Mouse (Mus musculus) lung, embryonic 15.5 days (tissue): ENCODE data around the gene Togaram2. TPM values are rescaled to one million over a fixed set of nuclear protein-coding genes. Genes with fewer than 3 reads are reported as not detected.

Experiments used
- ATAC-seq: fragments of 200-750 bp; cut with Nextera tagmentation; 2 replicates; pipeline ENCODE4 v1.8.0; 2017; ENCODE audit warnings: moderate number of reproducible peaks, borderline replicate concordance; ENCODE audit not compliant: low FRiP score, low TSS enrichment; ENCODE audit errors: extremely low read depth
- H3K27ac ChIP-seq: fragments of 300-500 bp; sonication (generic); 2 replicates; pipeline ENCODE4 v1.5.1; 2015; ENCODE audit warnings: moderate library complexity, mild to moderate bottlenecking, inconsistent platforms
- H3K27me3 ChIP-seq: fragments of 300-500 bp; sonication (generic); 2 replicates; pipeline ENCODE4 v1.6.1; 2015; ENCODE audit warnings: inconsistent platforms
- H3K36me3 ChIP-seq: fragments of 300-500 bp; sonication (generic); 2 replicates; pipeline ENCODE4 v1.6.1; 2015; ENCODE audit warnings: inconsistent platforms
- H3K4me1 ChIP-seq: fragments of 300-500 bp; sonication (generic); 2 replicates; pipeline ENCODE4 v1.6.1; 2015; ENCODE audit warnings: inconsistent platforms
- H3K4me2 ChIP-seq: fragments of 300-500 bp; sonication (generic); 2 replicates; pipeline ENCODE4 v1.6.1; 2015; ENCODE audit warnings: inconsistent platforms, mild to moderate bottlenecking, moderate library complexity
- H3K4me3 ChIP-seq: fragments of 300-500 bp; sonication (generic); 2 replicates; pipeline ENCODE4 v1.5.1; 2015; ENCODE audit warnings: mild to moderate bottlenecking, inconsistent platforms
- H3K9ac ChIP-seq: fragments of 300-500 bp; sonication (generic); 2 replicates; pipeline ENCODE4 v1.6.1; 2015; ENCODE audit warnings: inconsistent platforms
- H3K9me3 ChIP-seq: fragments of 300-500 bp; sonication (generic); 2 replicates; pipeline ENCODE4 v1.6.1; 2016; ENCODE audit warnings: inconsistent platforms
- WGBS: fragments of 180-500 bp; shearing (Covaris S2); methylation state at CpG from one replicate; pipeline ENCODE4 v1.1.7; 2015; 5-methylcytosine and 5-hydroxymethylcytosine counted together
- polyA plus RNA-seq: library from polyadenylated mRNA; unstranded; fragments of >200 nt; fragmentation: Nextera tagmentation; extraction: Ambion mirVana; gene quantifications from 2 replicates; pipeline ENCODE4 v1.2.1, GENCODE M21; 2015

Gene Togaram2
- polyA plus RNA-seq, 1 experiment from 2014 or later: 1.6 TPM

- 83% methylated on average over 6 of the region's 6 CpGs for WGBS
- H3K27me3 ChIP-seq: no peaks in the 10 kb centered on the region
- H3K4me2 ChIP-seq: no peak overlapping the region
- H3K9ac ChIP-seq: no peak overlapping the region
- H3K4me3 ChIP-seq: no peak overlapping the region
- no peaks in the 10 kb centered on the region for H3K9me3 ChIP-seq
- H3K4me1 ChIP-seq: peaks cover 6% of the 10 kb centered on the region; the same call in 1 of the 2 replicates
- no peaks in the 10 kb centered on the region for H3K36me3 ChIP-seq
- no peak overlapping the region for H3K27ac ChIP-seq
- no peak for ATAC-seq
These were observed 10.2 kb downstream of the Togaram2 start for GRCm38 (mm10) chr17:71683281-71683680.

GRCm38 (mm10) chr17:71684103-71684608 lies 11.1 kb downstream of the Togaram2 start:
- Histone ChIP-seq H3K9ac (no peak overlapping the region), H3K4me2 (no peak overlapping the region), H3K36me3 (no peaks in the 10 kb centered on the region), H3K4me3 (no peak overlapping the region), H3K27me3 (no peaks in the 10 kb centered on the region), H3K9me3 (no peaks in the 10 kb centered on the region), H3K27ac (peak overlapping the region; percentile 26; the same call in 1 of the 2 replicates), H3K4me1 (peaks cover 6% of the 10 kb centered on the region; the same call in 1 of the 2 replicates)
- ATAC-seq: peak; percentile 41; the same call in 1 of the 2 replicates
- WGBS: 35% methylated on average over 5 of the region's 5 CpGs

GRCm38 (mm10) chr17:71687436-71687835 lies 14.4 kb downstream of the Togaram2 start:
- ATAC-seq: no peak
- H3K27me3 ChIP-seq: no peaks in the 10 kb centered on the region
- H3K4me1 ChIP-seq: peaks cover 26% of the 10 kb centered on the region
- H3K36me3 ChIP-seq: no peaks in the 10 kb centered on the region
- H3K4me2 ChIP-seq: no peak overlapping the region
- no peak overlapping the region for H3K9ac ChIP-seq
- WGBS: 67% methylated on average over 9 of the region's 9 CpGs
- no peak overlapping the region for H3K4me3 ChIP-seq
- H3K9me3 ChIP-seq: no peaks in the 10 kb centered on the region
- H3K27ac ChIP-seq: no peak overlapping the region

GRCm38 (mm10) chr17:71689903-71690302 lies 16.8 kb downstream of the Togaram2 start:
- no peak overlapping the region for H3K9ac ChIP-seq
- 36% methylated on average over 5 of the region's 5 CpGs for WGBS
- H3K9me3 ChIP-seq: no peaks in the 10 kb centered on the region
- no peaks in the 10 kb centered on the region for H3K27me3 ChIP-seq
- no peaks in the 10 kb centered on the region for H3K36me3 ChIP-seq
- no peak overlapping the region for H3K4me3 ChIP-seq
- H3K4me1 ChIP-seq: peaks cover 21% of the 10 kb centered on the region
- H3K27ac ChIP-seq: 0 out of 2 replicates have a peak overlapping the region, but pooled peaks have one; percentile 26
- no peak overlapping the region for H3K4me2 ChIP-seq
- ATAC-seq: peak; percentile 79

GRCm38 (mm10) chr17:71691361-71691875 lies 18.4 kb downstream of the Togaram2 start:
- peaks cover 21% of the 10 kb centered on the region for H3K4me1 ChIP-seq

GRCm38 (mm10) chr17:71693313-71693712 lies 20.3 kb downstream of the Togaram2 start:
- no peaks in the 10 kb centered on the region for H3K36me3 ChIP-seq
- H3K4me3 ChIP-seq: no peak overlapping the region
- no peak overlapping the region for H3K4me2 ChIP-seq
- H3K27ac ChIP-seq: no peak overlapping the region
- H3K9me3 ChIP-seq: no peaks in the 10 kb centered on the region
- no peak for ATAC-seq
- 40% methylated on average over 5 of the region's 5 CpGs for WGBS
- H3K4me1 ChIP-seq: peaks cover 27% of the 10 kb centered on the region
- H3K9ac ChIP-seq: no peak overlapping the region
- H3K27me3 ChIP-seq: no peaks in the 10 kb centered on the region

More at GRCm38 (mm10) chr17:71691361-71691875, 18.4 kb downstream of the Togaram2 start:
- WGBS: 51% methylated on average over 11 of the region's 11 CpGs
- H3K9me3 ChIP-seq: no peaks in the 10 kb centered on the region
- H3K9ac ChIP-seq: no peak overlapping the region
- H3K36me3 ChIP-seq: no peaks in the 10 kb centered on the region
- peak; percentile 4; the same call in 1 of the 2 replicates for ATAC-seq
- no peak overlapping the region for H3K27ac ChIP-seq
- no peak overlapping the region for H3K4me3 ChIP-seq
- H3K4me2 ChIP-seq: no peak overlapping the region
- H3K27me3 ChIP-seq: no peaks in the 10 kb centered on the region

GRCm38 (mm10) chr17:71693780-71694179 lies 20.7 kb downstream of the Togaram2 start:
- no peak overlapping the region for H3K9ac ChIP-seq
- H3K27me3 ChIP-seq: no peaks in the 10 kb centered on the region
- no peak overlapping the region for H3K4me2 ChIP-seq
- no peak overlapping the region for H3K4me3 ChIP-seq
- ATAC-seq: no peak
- H3K27ac ChIP-seq: no peak overlapping the region
- 61% methylated on average over 8 of the region's 8 CpGs for WGBS
- H3K9me3 ChIP-seq: no peaks in the 10 kb centered on the region
- H3K36me3 ChIP-seq: no peaks in the 10 kb centered on the region
- peaks cover 31% of the 10 kb centered on the region for H3K4me1 ChIP-seq

- H3K4me1 ChIP-seq: peaks cover 22% of the 10 kb centered on the region
- no peaks in the 10 kb centered on the region for H3K27me3 ChIP-seq
- H3K4me2 ChIP-seq: no peak overlapping the region
- no peak overlapping the region for H3K4me3 ChIP-seq
- H3K27ac ChIP-seq: no peak overlapping the region
- no peak for ATAC-seq
- H3K9ac ChIP-seq: no peak overlapping the region
- H3K36me3 ChIP-seq: no peaks in the 10 kb centered on the region
- WGBS: 77% methylated on average over 8 of the region's 8 CpGs
- no peaks in the 10 kb centered on the region for H3K9me3 ChIP-seq
These were observed 22.1 kb downstream of the Togaram2 start for GRCm38 (mm10) chr17:71695151-71695550.

GRCm38 (mm10) chr17:71695716-71696315 lies 22.8 kb downstream of the Togaram2 start:
- Histone ChIP-seq H3K4me2 (no peak overlapping the region), H3K9me3 (no peaks in the 10 kb centered on the region), H3K27ac (no peak overlapping the region), H3K9ac (no peak overlapping the region), H3K4me1 (peaks cover 17% of the 10 kb centered on the region), H3K4me3 (no peak overlapping the region), H3K36me3 (no peaks in the 10 kb centered on the region), H3K27me3 (no peaks in the 10 kb centered on the region)
- no peak for ATAC-seq
- WGBS: 70% methylated on average over 15 of the region's 15 CpGs

- 79% methylated on average over 5 of the region's 5 CpGs for WGBS
- Histone ChIP-seq H3K4me2 (no peak overlapping the region), H3K9me3 (no peaks in the 10 kb centered on the region), H3K9ac (no peak overlapping the region), H3K27ac (no peak overlapping the region), H3K27me3 (no peaks in the 10 kb centered on the region), H3K4me3 (no peak overlapping the region), H3K4me1 (peaks cover 13% of the 10 kb centered on the region), H3K36me3 (no peaks in the 10 kb centered on the region)
- ATAC-seq: no peak
These were observed 23.3 kb downstream of the Togaram2 start for GRCm38 (mm10) chr17:71696396-71696795.

- WGBS: 53% methylated on average over 11 of the region's 11 CpGs
- Histone ChIP-seq H3K9ac (no peak overlapping the region), H3K27ac (no peak overlapping the region), H3K9me3 (no peaks in the 10 kb centered on the region), H3K4me2 (no peak overlapping the region), H3K4me1 (peaks cover 10% of the 10 kb centered on the region), H3K27me3 (no peaks in the 10 kb centered on the region), H3K36me3 (no peaks in the 10 kb centered on the region), H3K4me3 (no peak overlapping the region)
- ATAC-seq: peak; percentile 44
These were observed 25.0 kb downstream of the Togaram2 start for GRCm38 (mm10) chr17:71697896-71698618.

GRCm38 (mm10) chr17:71698619-71698956 lies 25.5 kb downstream of the Togaram2 start:
- Histone ChIP-seq H3K9me3 (no peaks in the 10 kb centered on the region), H3K27ac (no peak overlapping the region), H3K9ac (no peak overlapping the region), H3K27me3 (no peaks in the 10 kb centered on the region), H3K4me3 (no peak overlapping the region), H3K4me2 (no peak overlapping the region), H3K4me1 (peaks cover 10% of the 10 kb centered on the region), H3K36me3 (no peaks in the 10 kb centered on the region)
- 38% methylated on average over 11 of the region's 11 CpGs for WGBS
- ATAC-seq: no peak
